15 mouse cellular contexts compared by ENCODE assay signal in genomic region chr1:139232636-139233035, GRCm38 (mm10).
A peak's percentile ranks its signal among the peaks of the same experiment; 100 is the strongest.
DNase-seq lines count a peak whose midpoint lies in the region; ATAC-seq and TF ChIP-seq lines count a peak whose summit lies in the region.
"Had no signal": no experiment of that assay in that cellular context is flagged by ENCODE, and none has a peak within 500 bp of the region (broad histone marks: within the 10 kb centered on the region; RNA-seq: fewer than 3 reads in every experiment).

No protein-coding gene starts in this region.

- H3K27ac ChIP-seq in hindbrain, postnatal 0 days: no peak overlapping the region
- no peak overlapping the region for H3K27ac ChIP-seq in hindbrain, embryonic 12.5 days
- peak overlapping the region; percentile 16; the same call in 1 of the 2 replicates for H3K27ac ChIP-seq in lung, embryonic 16.5 days (ENCODE audit: low read length)
- H3K27ac ChIP-seq in intestine, embryonic 16.5 days (ENCODE audit: low read length): peak overlapping the region; percentile 23; the same call in 1 of the 2 replicates
- H3K27ac ChIP-seq in stomach, embryonic 15.5 days: peak overlapping the region; percentile 75
- H3K27ac ChIP-seq: embryonic facial prominence, embryonic 13.5 days; heart, embryonic 13.5 days; limb, embryonic 12.5 days; liver, embryonic 13.5 days; midbrain, embryonic 15.5 days had no signal

- H3K4me3 ChIP-seq in hindbrain, postnatal 0 days (ENCODE audit: low read length): no peak overlapping the region
- no peak overlapping the region for H3K4me3 ChIP-seq in hindbrain, embryonic 12.5 days
- H3K4me3 ChIP-seq in lung, embryonic 16.5 days (ENCODE audit: low read length): no peak overlapping the region
- no peak overlapping the region for H3K4me3 ChIP-seq in intestine, embryonic 16.5 days (ENCODE audit: low read length)
- no peak overlapping the region for H3K4me3 ChIP-seq in stomach, embryonic 15.5 days (replicated peaks)
- H3K4me3 ChIP-seq: embryonic facial prominence, embryonic 13.5 days; heart, embryonic 13.5 days; limb, embryonic 12.5 days; liver, embryonic 13.5 days; midbrain, embryonic 15.5 days had no signal

- no peaks in the 10 kb centered on the region for H3K4me1 ChIP-seq in hindbrain, postnatal 0 days (ENCODE audit: insufficient read depth, low read length)
- no peaks in the 10 kb centered on the region for H3K4me1 ChIP-seq in hindbrain, embryonic 12.5 days
- 0 out of 2 replicates have a peak, but pooled peaks cover 6% of the 10 kb centered on the region for H3K4me1 ChIP-seq in lung, embryonic 16.5 days (replicated peaks; ENCODE audit: control insufficient read depth, insufficient read depth, low read length)
- no peaks in the 10 kb centered on the region for H3K4me1 ChIP-seq in intestine, embryonic 16.5 days (ENCODE audit: control insufficient read depth, insufficient read depth, low read length)
- no peaks in the 10 kb centered on the region for H3K4me1 ChIP-seq in stomach, embryonic 15.5 days
- H3K4me1 ChIP-seq: embryonic facial prominence, embryonic 13.5 days; limb, embryonic 12.5 days; liver, embryonic 13.5 days had no signal

- H3K4me2 ChIP-seq in hindbrain, postnatal 0 days (ENCODE audit: low read depth, low read length): no peak overlapping the region
- no peak overlapping the region for H3K4me2 ChIP-seq in hindbrain, embryonic 12.5 days (replicated peaks)
- H3K4me2 ChIP-seq in lung, embryonic 16.5 days (ENCODE audit: low read depth, low read length): no peak overlapping the region
- no peak overlapping the region for H3K4me2 ChIP-seq in intestine, embryonic 16.5 days (ENCODE audit: low read depth, low read length)
- H3K4me2 ChIP-seq in stomach, embryonic 15.5 days: no peak overlapping the region
- H3K4me2 ChIP-seq: embryonic facial prominence, embryonic 13.5 days; heart, embryonic 13.5 days; limb, embryonic 12.5 days; liver, embryonic 13.5 days; midbrain, embryonic 15.5 days had no signal

- H3K9ac ChIP-seq in hindbrain, postnatal 0 days (replicated peaks; ENCODE audit: low read length): no peak overlapping the region
- H3K9ac ChIP-seq in hindbrain, embryonic 12.5 days: no peak overlapping the region
- H3K9ac ChIP-seq in lung, embryonic 16.5 days (ENCODE audit: low read length): no peak overlapping the region
- no peak overlapping the region for H3K9ac ChIP-seq in intestine, embryonic 16.5 days (ENCODE audit: low read depth, low read length)
- H3K9ac ChIP-seq in stomach, embryonic 15.5 days: no peak overlapping the region
- H3K9ac ChIP-seq: embryonic facial prominence, embryonic 13.5 days; heart, embryonic 13.5 days; limb, embryonic 12.5 days; liver, embryonic 13.5 days; midbrain, embryonic 15.5 days had no signal

- no peaks in the 10 kb centered on the region for H3K36me3 ChIP-seq in hindbrain, postnatal 0 days (ENCODE audit: insufficient read depth, low read length)
- no peaks in the 10 kb centered on the region for H3K36me3 ChIP-seq in hindbrain, embryonic 12.5 days
- H3K36me3 ChIP-seq in lung, embryonic 16.5 days (ENCODE audit: control insufficient read depth, insufficient read depth, low read length): no peaks in the 10 kb centered on the region
- no peaks in the 10 kb centered on the region for H3K36me3 ChIP-seq in intestine, embryonic 16.5 days (ENCODE audit: control insufficient read depth, insufficient read depth, low read length)
- H3K36me3 ChIP-seq in stomach, embryonic 15.5 days: no peaks in the 10 kb centered on the region
- H3K36me3 ChIP-seq: embryonic facial prominence, embryonic 13.5 days; heart, embryonic 13.5 days; limb, embryonic 12.5 days; liver, embryonic 13.5 days; midbrain, embryonic 15.5 days had no signal

- no peaks in the 10 kb centered on the region for H3K9me3 ChIP-seq in hindbrain, postnatal 0 days (ENCODE audit: low read length)
- H3K9me3 ChIP-seq in hindbrain, embryonic 12.5 days (replicated peaks): no peaks in the 10 kb centered on the region
- no peaks in the 10 kb centered on the region for H3K9me3 ChIP-seq in lung, embryonic 16.5 days (ENCODE audit: control insufficient read depth, low read length)
- no peaks in the 10 kb centered on the region for H3K9me3 ChIP-seq in intestine, embryonic 16.5 days (ENCODE audit: control insufficient read depth, low read length)
- H3K9me3 ChIP-seq in stomach, embryonic 15.5 days: no peaks in the 10 kb centered on the region
- H3K9me3 ChIP-seq: embryonic facial prominence, embryonic 13.5 days; heart, embryonic 13.5 days; limb, embryonic 12.5 days; liver, embryonic 13.5 days; midbrain, embryonic 15.5 days had no signal

- 0 out of 2 replicates have a peak, but pooled peaks have one; percentile 38 for ATAC-seq in hindbrain, postnatal 0 days
- ATAC-seq in hindbrain, embryonic 12.5 days (ENCODE audit: low FRiP score): no peak
- ATAC-seq in lung, embryonic 16.5 days (ENCODE audit: low read depth): peak; percentile 79
- ATAC-seq in intestine, embryonic 16.5 days: peak; percentile 72
- ATAC-seq in stomach, embryonic 15.5 days (ENCODE audit: insufficient read depth, low FRiP score, low read depth): peak; percentile 66; the same call in 1 of the 2 replicates
- ATAC-seq: forebrain, embryonic 16.5 days; midbrain, embryonic 15.5 days had no signal

- no peak for TF ChIP-seq CTCF in hindbrain, postnatal 0 days (IDR thresholded peaks at IDR 0.05; ENCODE audit: low read depth)

- H3K27me3 ChIP-seq in hindbrain, postnatal 0 days (ENCODE audit: insufficient read depth, low read length): no peaks in the 10 kb centered on the region
- H3K27me3 ChIP-seq in hindbrain, embryonic 12.5 days: no peaks in the 10 kb centered on the region
- no peaks in the 10 kb centered on the region for H3K27me3 ChIP-seq in lung, embryonic 16.5 days (ENCODE audit: control insufficient read depth, insufficient read depth, low read depth, low read length)
- H3K27me3 ChIP-seq in intestine, embryonic 16.5 days (replicated peaks; ENCODE audit: control insufficient read depth, insufficient read depth, low read length): no peaks in the 10 kb centered on the region
- no peaks in the 10 kb centered on the region for H3K27me3 ChIP-seq in stomach, embryonic 15.5 days (replicated peaks)
- H3K27me3 ChIP-seq: embryonic facial prominence, embryonic 13.5 days; heart, embryonic 13.5 days; limb, embryonic 12.5 days; liver, embryonic 13.5 days; midbrain, embryonic 15.5 days had no signal

- 46% methylated on average over 3 of the region's 3 CpGs for WGBS in hindbrain, postnatal 0 days
- 68% methylated on average over 3 of the region's 3 CpGs for WGBS in hindbrain, embryonic 12.5 days
- WGBS in lung, embryonic 16.5 days: 23% methylated on average over 3 of the region's 3 CpGs
- 51% methylated on average over 3 of the region's 3 CpGs for WGBS in intestine, embryonic 16.5 days
- WGBS in stomach, embryonic 15.5 days: 34% methylated on average over 3 of the region's 3 CpGs

- peak; percentile 15 for DNase-seq in hindbrain, postnatal 0 days (ENCODE audit: low spot score)
- no peak for DNase-seq in lung, adult 18-20 months
- no peak for DNase-seq in adipocyte (ENCODE audit: low spot score)
- DNase-seq: cerebellum, adult 8-10 months; kidney, postnatal 25 days; liver, embryonic 13.5 days had no signal

Comparison
In these comparisons a context has a peak if more than half of its experiments do, and no peak if none do; other contexts are left out.
1. H3K27ac ChIP-seq: peak in lung, embryonic 16.5 days (single experiment), intestine, embryonic 16.5 days (single experiment) and stomach, embryonic 15.5 days (single experiment); none in hindbrain, postnatal 0 days (single experiment) and hindbrain, embryonic 12.5 days (single experiment).